Mouse (Mus musculus): ENCODE results near the gene Sypl2.
A peak's percentile ranks its signal among the peaks of the same experiment; 100 is the strongest.

Sypl2 gene

DNA sequence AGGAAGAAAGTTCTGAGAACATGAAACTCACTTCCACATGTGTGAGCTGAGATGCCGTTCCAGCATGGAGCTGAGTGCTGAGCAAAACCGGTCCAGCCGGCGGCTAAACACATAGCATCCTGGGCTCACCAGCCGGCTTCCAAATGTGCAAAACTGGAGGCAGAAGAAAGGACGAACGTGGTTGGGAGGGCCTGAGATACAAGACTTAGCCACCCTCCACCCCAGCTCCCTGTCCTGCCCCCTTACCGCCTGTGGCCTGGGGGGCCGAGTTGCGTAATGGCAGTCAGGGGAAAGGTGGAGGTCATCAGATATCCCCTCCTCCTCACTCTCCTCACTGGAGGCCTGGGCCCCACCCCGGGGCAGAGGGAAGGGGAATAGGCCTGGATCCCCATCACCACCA is 22.0 kb downstream of the Sypl2 start:
- DNase-seq: no peak

DNA sequence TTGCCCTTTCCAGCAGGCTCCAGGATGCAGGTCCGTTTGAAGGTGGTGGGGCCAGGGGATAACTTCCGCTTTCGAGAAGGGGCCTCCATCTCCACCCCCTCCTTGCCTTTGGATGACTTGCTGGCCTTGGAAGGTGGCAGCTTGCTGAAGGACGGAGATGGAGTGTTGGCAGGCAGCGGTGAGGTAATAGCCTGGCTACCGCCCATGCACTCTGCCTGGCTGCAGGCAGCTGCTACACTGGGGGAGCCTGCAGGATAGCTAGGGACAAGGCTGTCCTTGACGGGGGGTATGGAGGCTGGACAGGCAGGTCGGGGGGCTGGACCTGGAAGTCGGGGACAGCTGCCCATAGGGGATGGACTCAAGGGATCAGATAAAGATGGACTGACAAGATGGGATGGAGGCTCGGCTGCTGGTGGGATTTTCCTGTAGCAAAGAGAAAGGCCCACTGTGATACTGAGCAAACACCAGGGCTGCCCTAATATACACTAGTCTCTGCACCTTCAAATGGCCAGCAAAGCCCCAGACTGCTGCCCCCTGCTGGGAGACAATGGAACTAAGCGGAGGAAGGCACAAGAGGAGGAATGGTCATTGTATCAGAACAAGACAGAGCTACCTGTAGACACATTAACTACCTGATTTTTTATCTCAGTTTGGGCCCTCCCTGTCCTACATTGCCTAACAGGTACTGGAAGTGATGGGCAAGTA is 22.7 kb downstream of the Sypl2 start:
- DNase-seq: peak; percentile 90

DNA sequence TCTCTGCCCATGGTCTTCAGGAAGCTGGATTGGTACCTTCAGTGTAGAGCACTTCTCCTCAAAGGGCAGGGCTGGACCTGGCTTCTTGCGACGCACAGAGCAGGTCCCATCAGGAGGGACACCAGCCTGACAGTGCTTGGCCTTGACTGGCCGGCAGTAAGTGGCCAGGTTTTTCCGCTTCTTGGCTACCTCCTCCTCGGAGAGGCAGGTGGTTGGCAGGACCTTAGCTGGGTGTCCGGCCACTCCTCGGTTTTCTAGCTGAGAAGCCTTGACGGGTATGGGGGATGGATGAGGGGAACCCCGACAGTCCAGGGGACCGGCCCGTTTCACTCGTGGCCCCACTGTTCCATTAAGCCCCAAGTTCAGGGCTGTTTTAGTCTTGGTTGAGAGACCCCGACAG is 23.2 kb downstream of the Sypl2 start:
- DNase-seq: no peak

DNA sequence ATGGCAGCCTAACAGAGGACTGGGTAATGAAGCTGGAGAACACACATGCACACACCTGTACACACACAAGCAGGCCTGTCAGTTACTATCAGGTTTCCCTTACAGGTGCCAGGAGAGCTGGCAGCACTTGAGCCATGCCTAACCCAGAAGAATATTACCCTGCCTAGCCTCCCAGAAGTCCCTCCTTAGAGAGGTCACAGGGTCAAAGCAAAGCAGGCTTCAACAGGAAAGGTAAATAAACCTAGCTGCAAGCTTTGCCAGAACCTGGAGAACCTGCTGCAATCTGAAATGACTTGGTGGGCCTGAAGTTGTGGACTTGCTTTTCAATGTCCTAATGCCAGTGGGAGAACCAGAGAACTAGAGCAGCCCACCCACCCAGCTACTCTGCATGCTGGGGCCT is 23.9 kb downstream of the Sypl2 start:
- DNase-seq: no peak

DNA sequence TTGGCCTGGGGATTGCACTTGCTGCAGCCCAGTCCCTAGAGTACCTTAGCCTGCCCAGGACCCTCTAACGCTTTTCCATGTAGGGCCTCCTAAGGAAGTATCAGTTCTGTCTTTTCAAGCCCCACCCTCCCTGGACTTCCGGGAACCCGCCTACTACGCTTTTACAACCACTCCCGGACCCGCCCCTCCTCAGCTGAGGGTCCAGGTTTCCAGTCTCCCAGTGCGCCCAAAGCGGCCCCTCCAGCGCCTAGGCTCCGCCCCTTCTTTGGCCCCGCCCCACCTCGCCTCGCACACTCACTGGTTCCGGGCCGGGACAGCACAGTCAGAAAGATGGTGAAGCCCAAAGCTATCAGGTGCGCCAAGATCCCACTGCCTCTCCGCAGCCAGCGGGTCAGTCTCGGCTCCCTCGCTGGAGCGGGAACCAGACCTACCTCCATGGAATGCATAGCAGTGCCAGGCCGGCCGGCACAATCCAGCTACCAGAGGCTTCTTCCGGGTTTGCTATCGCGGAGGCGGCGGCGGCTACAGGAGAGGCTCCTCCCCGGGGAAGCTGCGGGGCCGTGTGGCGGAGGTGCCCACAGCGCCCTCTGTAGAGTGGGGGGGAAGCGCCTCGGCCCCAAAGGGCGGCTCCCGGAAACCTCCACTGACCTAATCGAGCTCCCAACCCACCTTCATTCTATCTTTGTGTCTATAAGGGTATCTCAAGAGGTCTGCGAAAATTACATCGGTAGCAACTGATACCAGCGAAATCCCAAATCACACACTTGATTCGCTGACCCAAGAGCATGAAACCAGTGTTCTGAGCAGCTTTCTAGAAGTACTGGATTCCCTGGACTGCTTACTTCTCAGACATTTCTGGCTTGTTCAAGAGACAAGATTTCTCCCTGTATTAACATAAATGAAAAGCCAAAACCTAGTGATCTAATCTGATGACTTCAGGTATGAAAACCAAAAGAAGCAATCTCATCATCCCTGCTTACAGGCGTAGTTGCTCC is 25.8 kb downstream of the Sypl2 start, which contains the start of gene Cyb561d1:
Gene Cyb561d1 (minus strand): TSS at position 884 of the 995 bp plus-strand sequence.
- DNase-seq: peak; percentile 99

DNA sequence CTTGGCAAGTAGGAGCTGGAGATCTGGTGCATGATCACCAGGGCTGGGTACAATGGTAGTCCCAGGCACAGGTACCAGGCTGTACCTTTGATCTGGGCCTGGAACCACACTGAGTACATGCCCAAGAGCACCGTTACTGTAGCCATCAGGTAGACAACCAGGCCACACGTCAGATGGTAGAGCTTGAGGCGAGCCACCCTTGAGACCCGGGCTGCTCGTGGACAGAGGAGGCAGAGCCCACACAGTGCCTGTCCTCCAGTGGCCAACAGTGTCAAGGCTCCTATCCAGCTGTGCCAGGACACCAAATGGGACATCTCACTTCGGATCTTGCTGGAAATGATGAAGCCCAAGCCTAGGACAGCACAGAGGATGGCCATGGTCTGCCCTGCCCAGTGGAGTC is 27.2 kb downstream of the Sypl2 start:
- no peak for DNase-seq

DNA sequence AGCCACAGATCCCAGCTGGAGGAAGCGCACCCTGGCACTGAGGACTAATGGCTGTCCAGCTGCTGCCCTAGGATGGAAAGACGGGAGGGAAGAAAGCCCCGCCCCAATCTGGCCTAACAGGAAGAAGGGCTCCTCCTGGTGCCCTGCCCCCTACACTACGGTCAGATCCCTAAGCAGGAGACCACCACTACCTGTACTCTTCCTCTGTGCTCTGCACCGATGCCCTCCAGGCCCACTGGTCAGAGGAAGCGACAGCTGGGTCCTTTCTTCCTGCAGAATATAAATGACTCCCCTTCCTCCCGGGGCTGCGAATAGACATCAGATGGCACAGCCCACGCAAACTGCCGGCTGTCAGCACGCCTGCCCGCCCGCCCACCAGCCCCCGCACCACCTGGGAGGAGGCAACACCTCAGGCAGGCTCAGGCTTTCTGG is 29.4 kb downstream of the Sypl2 start:
- DNase-seq: no peak

DNA sequence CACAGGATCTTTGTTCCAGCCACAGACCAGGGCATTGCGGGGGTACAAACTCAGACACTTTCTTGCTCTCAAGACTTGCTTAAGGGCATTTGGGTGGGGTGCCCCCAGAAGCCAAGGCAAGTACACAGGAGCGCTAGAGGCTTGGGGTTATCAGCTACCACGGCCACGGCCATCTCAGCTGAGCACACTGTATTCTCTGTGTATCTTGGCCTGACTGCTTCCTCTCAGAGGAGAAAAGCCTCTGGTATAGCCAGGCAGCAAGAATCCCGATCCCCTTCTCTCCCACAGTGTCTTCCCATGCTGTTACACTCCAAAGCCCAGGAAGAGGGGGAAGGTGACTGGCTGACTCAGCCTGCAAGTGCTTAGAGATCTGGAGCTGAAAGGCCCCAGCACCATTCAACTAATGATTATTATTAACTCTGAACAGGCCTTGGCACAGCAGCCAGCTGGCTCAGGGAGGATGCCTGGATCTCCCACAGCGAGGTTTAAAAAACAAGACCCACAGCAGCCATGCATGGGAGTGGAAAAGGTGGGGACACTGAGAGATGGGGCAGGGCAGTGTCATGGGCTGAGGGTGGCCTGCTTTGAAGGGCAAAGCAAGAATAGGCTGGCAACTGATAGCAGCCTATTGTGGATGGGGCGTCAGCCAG is 30.4 kb downstream of the Sypl2 start:
- no peak for DNase-seq

DNA sequence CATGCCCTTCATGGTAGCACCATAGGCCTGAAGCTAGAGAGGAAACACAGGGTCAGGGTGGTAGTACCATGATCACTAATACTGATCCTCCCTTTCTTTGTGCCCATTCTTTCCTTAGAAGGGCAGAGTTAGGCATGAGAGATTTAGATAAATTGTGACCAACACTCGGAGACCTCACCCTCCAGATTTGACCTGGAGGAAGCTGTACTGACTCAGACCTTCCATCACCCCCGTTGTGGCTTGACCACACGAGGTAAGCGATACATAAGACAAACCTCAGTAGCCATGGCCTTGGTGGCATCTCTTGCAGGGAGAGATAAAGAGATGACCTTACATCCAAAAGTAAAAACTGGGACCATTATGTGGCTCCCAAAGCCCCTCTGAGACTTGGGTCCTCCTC is 31.2 kb downstream of the Sypl2 start:
- DNase-seq: no peak

DNA sequence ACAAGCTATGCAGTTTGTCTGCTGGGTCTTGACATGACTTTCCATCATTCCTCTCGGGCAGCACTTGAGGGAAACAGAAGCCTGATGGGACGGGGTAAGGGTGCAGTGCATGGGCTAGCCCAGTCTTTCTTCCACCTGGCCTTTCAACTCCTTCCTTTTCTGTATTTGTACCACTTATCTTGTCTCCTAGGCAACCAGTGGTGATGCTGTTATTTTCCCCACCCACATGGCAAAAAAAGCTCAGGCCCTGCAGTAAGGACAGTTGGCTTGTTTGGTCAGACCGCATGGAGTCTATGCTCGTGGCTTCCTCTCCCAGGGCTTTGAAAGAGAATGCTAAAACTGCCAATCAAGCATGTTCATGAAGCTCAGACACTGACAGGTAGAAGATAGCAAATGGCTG is 32.8 kb downstream of the Sypl2 start:
- no peak for DNase-seq

DNA sequence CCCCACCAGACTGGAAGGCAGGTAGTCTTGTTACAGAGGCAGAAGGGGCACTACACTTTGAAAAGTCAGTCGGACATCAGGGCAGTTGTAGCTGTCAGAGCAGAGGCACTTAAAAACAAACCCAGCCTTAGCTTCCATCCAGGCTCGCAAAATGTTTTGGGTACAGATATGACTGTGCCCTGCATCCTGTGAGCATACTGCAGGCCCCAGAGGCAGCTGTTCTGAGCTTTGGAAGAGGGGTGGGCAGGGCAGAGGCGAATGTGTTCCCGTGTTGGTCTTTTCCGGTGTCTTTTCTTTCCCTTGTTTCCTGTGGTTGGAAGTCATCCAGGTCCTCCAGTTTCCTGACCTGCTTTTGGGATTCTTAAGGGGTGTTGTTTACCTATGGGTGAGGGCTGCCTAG is 36.6 kb downstream of the Sypl2 start:
- no peak for DNase-seq

DNA sequence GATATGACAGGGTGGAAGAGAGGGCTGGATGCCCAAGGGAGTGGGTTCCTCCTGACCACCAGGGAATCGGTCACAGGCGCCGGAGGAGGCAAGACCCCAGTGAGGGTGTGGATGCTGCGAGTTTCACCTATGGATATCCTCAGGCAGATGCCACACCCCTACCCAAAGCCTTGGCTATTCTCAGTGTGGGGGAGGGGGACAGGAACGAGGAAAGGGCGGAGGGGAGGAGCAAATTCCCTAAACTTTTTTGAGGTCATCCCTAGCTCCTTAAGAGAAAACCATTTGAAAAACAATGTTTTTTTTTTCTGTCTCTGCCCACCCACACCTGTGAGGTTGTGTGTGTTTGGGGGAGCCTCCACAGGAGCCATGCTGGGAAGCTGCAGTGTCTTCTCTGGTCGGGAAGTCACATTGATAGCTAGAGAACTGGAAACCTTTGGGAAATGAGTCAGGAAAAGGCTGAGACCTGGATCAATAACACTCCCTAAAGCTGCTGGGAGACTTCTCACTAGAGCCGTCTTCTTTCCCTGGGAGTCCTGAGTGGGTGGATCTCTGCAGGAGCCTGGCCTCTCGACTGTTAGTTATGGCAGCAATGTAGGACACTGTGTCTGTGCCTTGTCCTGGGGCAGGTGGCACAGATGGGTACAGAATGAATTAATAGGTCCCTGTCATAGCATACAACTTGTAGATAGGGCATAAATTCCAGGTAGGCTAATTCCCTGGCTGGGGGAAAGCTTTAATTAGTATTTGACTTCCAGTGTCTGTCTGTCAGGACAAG is 37.5 kb downstream of the Sypl2 start:
- DNase-seq: no peak

DNA sequence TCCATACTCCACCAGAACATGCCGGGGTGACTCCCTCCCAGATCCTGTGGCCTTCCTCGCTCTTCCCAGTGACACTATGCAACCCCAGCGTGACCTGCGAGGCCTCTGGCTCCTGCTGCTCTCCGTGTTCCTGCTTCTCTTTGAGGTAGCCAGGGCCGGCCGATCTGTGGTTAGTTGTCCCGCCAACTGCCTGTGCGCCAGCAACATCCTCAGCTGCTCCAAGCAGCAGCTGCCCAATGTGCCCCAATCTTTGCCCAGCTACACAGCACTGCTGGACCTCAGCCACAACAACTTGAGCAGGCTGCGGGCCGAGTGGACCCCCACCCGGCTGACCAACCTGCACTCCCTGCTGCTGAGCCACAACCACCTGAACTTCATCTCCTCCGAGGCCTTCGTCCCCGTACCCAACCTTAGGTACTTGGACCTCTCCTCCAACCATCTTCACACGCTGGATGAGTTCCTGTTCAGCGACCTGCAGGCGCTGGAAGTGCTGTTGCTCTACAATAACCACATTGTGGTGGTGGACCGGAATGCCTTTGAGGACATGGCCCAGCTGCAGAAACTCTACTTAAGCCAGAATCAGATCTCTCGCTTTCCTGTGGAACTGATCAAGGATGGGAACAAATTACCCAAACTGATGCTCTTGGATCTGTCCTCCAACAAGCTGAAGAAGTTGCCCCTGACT is 39.2 kb downstream of the Sypl2 start:
- DNase-seq: no peak

DNA sequence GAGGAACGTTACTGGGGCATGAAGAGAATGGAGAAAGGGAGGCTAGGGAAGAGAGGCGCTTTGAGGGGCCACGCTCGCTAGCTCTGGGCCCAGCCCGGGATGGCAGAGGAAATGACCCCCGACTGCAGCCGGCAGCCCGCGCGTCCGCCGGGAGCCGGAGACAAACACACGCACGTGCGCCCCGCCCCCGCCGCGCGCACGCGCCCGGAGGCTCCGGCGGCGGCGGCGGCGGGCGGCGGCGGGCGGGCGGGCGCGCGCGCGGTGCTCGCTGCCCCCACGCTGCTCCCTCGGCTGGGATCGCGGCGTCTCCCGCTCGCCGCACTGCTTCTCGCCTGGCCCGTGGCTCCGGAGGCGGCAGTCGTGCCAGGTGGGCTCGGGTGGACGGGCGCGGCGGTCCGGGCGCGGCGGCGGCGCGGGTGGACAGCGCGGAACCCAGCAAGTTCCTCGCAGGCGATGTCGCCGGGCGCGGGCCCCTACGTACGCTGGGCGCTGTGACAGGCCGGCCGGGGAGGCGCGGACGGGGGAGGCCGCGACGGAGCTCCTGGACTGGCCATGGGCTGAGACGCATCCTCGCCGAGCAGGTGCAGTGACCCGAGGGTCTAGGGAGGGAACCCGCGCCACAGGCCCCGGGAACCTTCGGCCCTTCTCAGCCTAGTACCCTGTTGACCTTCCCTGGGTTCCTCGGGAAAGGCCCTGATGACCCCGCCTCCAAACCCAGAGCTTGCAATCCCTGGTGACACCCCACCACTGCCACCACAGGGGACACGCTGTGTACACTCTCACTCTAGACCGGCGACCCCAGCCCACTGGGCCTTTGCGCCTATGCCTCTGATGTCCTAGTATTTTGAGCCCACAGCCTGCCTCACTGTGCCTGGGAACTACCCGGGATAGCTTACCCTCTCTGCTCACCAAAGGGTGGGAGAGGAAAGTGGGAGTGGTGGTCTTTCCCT is 40.1 kb downstream of the Sypl2 start, which contains the start of gene Amigo1:
Gene Amigo1 (plus strand): TSS at position 238 of the 950 bp plus-strand sequence.
- peak; percentile 75 for DNase-seq

DNA sequence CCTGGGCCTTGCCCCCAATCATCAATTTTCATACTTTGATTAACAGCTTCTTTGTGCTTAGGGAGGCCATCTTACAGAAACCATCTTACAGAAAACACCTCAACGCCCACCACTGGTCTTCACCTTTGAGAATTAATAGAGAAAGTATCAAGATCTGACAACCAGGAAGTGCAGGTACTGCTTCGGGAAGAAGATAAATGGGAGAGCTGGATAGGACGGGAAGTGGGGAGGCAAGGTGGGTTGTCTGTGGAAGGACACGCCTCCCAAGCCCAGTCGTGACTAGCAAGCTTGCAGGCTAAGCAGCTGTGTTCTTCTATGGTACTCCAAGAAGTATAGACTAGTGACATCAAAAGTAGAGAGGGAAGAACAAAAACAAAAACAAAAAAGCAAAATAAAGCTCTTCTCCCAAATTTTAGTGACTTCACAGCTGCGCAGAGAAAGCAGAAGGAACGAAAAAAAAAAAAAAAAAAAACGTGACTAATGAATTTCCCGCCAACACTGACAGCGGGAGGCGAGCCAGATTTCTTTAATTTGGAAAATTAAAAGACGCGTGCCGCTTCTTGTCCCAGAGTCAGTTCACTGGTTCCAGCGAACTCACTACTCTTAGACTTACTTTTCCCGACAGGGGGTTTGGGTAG is 40.9 kb downstream of the Sypl2 start:
- no peak for DNase-seq

DNA sequence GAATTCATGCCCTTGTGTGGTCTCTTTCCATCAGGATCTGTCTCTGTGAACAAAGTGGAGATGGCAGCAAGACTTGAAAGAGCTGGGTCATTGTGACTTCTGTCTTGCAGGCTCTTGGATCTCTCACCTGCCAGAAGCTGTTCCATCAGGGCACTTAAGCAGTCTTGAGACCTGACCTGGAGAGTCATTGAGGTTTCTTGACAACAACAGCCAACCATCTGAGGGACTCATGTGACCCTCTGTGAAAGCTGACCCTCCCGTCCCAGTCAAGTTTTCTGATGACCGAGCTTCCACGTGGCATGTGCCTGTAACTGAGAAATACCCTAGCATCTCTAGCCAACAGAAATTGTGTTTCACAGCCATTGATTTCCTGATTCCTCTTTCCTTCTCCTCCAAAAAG is 41.7 kb downstream of the Sypl2 start:
- DNase-seq: no peak

DNA sequence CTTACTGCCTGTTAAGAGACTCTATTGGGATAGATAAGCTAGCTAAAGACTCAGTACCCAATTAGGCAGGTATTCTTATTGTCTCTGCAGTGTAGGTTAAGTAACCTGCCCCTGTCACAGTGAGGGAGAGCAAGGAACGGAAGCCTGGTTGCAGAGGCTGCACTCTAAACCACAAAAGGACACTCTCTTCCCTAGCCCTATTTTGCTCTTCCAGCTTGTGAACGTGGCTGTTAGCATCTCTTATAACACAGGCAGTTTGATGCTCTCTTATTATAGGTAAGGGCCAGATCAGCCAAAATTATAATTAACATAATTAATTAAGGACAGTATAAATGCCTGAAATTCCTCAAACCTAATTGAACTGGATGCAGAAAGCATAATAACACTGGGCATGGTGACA is 45.9 kb downstream of the Sypl2 start:
- no peak for DNase-seq

DNA sequence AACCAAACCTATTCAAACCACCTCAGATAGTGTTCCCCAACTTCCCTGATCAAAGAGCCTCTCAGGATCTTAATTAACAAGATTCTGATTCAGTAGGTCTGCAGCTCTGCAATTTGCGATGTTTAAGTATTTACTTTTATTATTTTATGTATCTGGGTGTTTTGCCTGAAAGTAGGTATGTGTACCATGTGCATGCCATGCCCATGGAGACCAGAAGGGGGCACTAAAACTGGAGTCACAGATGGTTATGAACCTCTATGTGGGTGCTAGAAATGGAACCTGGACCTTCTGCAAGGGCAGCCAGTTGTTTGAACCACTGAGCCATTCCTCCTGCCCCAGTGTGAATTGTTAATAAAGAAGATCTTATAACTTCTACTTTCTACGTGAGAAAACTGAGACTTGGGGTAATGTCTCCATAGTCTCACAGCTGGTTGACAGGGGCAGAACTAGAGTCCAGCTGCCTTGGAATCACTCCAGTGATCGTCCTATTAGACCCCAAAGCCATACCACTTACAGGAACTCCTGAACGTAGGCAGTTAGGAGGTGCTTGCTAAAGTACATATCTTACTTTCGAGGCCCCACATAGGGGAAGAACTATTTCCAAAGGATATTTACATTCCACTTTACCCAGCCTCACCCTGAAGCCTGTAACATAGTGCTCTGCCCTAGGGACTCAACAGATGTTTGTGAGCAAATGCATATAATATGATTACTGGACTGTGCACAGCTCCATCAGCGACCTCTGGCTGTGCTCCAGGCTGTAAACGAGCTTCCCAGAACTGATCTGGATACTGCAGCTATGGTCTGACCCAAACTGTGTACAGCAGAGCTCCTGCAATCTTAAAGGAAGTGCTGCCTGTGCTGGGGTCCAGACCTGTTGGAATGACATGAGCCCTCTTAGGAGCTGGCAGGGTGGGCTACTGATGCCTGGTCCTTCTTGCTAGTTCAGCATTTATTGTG is 47.4 kb downstream of the Sypl2 start:
- no peak for DNase-seq

Data from thymus, postnatal 4 days (tissue).